Mouse (Mus musculus) thymus, postnatal 14 days (tissue): ENCODE results near the gene Aldh5a1.
"Not testable (repeated sequence)": the region's sequence is repeated elsewhere in the genome, so short reads cannot be mapped to it uniquely, and the experiment has no call there.

Experiments
- DNase-seq: peaks from one replicate; pipeline ENCODE4 v3.0.0; 2021

The Aldh5a1 gene

DNA sequence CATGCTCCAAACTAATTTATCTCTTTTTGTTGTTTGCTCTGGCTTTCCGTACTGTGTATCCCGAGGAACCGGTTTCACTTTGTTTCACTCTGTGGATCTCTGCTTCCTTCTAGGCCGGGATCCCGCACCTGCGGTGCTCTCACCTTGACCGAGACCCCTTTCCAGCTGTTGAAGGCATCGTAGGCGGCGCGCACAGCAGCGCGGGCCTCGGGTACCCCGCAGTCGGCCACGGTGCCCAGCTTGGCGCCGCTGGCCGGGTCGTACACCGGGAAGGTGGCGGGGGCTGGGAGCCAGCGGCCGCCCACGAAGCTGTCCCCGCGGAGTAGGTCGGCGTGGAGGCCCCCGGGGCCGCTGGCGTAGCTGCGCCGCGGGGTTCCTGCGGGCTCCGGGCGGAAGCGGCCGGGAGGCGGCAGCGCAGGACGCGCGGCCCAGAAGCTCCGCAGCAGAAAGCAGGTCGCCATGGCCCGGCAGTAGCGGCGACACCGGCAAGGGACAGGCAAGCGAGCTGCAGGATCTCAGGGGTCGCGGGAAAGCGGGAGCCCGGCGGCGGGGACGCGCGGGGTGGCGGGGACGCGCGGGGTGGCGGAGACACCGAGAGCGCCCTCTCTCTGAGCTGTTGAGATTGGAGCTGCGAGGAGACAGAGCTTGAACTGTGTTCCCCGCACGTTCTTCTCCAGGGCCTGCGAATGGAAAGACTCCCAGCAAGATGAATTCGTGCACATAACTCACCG is at the start of gene Aldh5a1:
TSS of gene Aldh5a1 (minus strand) at position 554 of the 731 bp plus-strand sequence.
- DNase-seq: peak; percentile 67

- no peak for DNase-seq
These were observed 48.0 kb upstream of the Aldh5a1 start for GRCm38 (mm10) chr13:24985435-24985834.

GRCm38 (mm10) chr13:24981031-24981430 is 43.6 kb upstream of the Aldh5a1 start:
- DNase-seq: no peak

DNA sequence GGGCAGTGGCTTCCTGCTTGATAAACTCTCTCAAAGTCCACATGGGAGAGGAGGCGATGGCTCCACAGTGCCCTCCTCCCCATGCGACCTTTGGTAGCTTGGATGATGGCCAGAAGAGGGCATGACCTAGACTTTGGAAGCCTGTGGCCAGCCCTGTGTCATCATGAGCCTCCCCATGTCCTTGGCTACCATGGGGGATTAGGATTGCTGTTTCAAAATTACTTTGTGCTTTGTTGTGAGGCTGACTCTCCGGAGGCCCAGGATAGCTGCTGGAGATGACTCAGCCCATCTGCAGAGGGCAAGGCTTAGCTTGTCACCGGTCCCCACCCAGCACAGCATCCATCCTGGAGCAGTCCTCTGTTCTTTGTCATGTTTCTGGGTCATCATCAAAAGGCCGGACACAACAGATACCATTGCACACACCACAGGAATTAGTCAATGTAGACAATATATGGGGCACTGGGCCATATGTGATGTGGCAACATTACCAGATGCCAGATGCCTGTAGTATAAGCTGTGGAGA is 40.4 kb upstream of the Aldh5a1 start:
- DNase-seq: no peak

DNA sequence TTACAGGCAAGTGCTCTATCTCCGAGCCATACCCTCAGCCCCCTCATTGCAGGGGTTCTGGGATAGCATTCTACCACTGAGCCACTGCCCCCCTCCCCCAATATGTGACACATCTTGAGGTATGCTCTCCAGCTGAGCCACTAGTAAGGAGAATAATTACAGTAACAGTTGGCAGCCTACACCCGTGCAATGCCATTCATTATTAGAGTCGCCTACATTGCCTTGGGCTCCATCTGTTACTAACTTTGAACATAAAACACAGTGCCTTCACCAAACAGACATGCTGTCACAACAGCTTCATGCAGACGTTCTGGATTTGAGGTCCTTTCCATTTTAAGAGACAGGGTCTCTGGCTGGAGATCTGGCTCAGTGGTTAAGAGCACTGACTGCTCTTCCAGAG is 38.9 kb upstream of the Aldh5a1 start:
- DNase-seq: no peak

DNA sequence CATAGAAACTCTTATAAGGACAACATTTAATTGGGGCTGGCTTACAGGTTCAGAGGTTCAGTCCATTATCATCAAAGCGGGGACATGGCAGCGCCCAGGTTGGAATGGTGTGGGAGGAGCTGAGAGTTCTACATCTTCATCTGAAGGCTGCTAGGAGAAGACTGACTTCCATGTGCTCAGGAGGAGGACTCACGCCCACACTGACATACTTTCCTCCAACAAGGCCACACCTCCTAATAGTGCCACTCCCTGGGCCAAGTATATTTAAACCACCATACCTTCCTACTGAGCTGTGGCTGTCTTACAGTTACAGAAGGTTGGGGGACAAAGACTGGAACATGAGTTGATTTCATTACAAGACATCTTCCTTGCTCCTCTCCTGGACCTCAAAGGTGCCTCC is 34.3 kb upstream of the Aldh5a1 start:
- DNase-seq: not testable (repeated sequence)

DNA sequence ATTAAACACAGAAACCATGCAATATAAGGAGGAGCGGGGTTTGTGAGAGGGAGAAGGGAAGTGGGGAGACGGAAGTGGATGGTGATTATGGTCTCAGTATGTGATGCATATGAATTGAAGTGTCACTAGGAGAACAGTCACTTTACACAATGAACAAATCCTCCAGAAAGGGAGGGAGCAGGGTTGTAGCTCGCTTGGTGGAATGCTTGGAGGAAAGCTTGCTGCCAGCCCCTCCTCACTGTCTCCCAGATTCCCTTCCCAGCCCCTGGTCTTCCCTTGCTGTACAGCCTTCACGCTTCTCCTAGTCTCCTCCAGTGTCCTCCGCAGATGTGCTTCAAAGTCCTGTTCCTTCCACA is 28.4 kb upstream of the Aldh5a1 start:
- DNase-seq: no peak

DNA sequence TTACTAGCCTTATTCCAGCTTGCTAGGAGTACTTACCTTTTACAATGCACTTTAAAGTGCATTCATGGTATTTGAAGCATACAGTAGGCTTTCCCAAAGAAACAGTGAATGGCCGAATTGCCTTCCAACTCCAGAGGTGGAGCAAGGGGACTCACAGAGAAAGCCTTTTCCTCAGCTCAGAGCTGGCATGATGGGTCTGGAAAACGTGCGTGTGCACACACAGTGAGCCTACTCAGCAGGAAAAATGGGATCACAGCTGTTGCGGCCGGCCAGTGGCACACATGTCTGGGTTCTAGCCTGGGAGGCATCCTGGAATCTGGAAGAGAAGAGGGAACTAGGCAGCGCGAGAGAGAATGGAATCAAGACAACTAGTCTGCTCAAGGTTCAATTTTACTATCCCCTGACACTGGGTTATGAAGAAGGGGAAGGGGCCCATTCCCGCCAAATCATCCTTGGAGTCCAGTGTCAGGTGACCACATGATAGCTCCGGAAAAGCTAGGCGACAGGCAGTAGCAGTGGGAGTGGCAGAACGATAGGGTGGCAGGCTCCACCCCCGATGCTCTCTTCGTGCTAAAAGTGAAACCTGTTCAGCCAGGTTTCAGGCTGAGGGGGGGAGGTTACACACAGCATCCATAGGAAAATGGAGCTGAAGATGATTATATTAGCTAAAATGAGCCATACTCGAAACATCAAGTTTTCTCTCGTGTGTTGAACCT is 27.8 kb upstream of the Aldh5a1 start:
- peak; percentile 13 for DNase-seq

GRCm38 (mm10) chr13:24962119-24962518 is 24.7 kb upstream of the Aldh5a1 start:
- no peak for DNase-seq

DNA sequence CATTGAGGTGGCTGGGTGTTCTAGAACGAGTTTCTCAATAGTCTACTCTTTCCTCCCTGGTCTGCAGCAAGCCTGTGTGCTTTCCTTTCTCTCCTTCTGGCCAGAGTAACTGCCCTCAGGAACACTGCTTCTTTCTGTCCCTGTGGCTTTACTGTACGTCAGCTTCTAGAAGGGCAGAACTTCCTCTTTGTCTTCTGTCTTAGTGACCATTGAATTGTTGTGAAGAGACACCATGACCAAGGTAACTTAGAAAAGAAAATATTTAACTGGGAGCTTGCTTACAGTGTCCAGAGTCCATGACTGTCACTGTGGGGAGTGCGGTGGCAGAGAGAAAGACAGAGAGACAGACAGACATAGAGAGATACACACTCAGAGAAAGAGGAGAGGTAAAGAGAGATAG is 22.6 kb upstream of the Aldh5a1 start:
- DNase-seq: no peak

DNA sequence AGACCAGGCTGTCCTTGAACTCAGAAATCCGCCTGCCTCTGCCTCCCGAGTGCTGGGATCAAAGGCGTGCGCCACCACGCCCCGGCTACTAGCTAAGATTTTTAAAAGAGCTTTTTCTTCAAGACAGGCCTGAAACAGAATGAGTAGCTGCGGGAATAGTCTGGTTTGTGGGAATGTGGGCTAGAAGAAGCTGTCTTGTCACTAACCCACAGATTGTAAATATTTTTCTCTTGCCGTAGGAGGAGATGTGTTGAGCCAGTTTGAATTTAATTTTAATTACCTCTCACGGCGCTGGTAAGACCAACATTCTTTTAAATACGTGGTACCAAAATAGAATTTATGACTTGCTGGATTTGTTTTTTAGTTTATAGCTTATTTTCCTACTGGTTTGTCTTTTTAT is 21.2 kb upstream of the Aldh5a1 start:
- no peak for DNase-seq

GRCm38 (mm10) chr13:24955500-24955899 is 18.0 kb upstream of the Aldh5a1 start:
- DNase-seq: peak; percentile 10

DNA sequence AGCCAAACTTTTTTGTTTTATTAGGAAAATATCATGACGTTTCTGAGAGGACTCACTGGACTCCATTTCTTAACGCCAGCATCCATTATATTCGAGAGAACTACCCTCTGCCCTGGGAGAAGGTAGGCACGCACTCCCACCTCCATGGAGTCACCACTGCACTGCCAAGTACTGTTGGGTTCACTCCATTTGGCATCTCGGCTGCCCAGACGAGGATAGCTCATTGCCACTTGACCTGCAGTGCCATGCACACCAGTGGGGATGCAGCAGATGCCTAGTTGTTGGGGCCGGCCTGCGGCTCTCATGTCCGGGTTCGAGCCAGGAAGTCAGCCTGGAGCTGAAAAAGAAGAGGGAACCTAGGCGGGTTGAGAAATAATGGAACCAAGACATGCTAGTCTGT is 17.6 kb upstream of the Aldh5a1 start:
- DNase-seq: no peak

GRCm38 (mm10) chr13:24952659-24953058 is 15.2 kb upstream of the Aldh5a1 start:
- no peak for DNase-seq

DNA sequence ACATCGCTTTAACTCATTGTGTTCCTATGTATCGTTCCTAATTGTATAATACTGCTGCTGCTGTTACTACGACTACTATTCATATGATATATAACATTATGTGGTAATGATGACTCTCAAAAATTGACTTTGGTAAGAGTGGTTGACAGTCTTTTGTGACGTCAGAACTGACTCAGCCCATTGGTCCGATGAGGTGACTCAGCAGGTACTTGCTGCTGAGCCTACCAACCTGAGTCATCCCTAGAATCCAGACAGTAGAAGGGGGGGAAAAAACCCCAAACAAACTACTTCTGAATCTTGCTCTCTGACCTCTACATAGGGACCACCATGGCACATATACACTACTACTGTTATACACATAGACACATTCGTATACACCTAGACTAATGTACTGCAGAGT is 11.4 kb upstream of the Aldh5a1 start:
- DNase-seq: no peak

DNA sequence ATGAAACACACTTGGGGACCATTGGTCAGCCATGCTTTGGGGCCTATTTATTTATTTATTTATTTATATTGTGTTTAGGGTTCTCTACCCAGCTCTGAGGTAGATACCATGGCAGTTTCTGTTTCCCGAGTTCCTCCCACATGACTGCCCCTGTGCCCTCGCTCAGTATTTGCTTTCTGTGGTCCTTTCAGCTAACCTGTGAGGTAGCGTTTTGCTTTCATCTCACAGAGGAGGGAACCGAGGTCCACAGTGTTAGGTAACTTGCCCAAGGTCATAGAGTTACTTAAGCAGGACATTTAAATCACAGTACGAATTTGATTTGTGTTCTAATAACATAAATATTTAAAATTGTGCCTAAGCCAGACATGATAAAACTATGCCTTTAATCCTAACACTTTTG is 9.7 kb upstream of the Aldh5a1 start:
- no peak for DNase-seq

DNA sequence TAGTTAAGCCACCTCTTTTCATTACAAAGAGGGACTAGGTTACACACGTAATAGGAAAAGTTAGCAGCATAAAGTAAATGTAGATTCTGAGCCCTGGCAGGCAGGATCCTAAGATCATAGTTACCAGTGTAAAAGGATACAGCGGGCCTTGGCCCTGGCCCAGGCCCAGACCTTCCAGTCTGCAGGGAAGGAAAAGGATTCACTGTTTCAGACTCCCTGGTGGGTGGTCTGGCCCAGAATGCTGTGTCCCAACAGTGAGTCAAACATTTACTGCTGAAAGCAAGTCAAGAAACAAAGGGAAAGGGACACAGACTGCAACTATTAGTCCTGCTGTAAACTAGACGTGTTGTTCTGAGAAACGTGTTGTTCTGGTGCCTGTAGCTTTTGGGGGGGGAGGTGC is 8.1 kb upstream of the Aldh5a1 start:
- DNase-seq: no peak

DNA sequence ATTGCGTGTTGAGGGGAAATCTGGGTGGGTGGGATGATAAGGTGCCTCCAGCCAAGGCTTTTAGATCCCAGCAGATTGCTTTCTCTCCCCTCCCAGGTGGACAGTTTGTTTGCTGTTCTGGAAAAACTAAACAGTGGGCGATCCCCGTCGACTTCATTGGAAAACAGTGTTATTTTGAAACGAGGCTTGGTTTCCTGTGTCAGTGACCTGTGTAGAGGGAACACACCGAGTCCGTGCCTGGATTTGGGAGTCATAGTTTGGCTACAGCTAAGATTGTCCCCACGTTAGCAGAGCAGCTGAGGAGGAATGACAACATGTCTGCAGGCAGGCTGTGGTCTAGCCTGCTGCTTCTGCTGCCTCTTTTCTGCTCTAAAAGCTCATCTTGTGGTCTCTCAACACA is 5.8 kb upstream of the Aldh5a1 start:
- no peak for DNase-seq

DNA sequence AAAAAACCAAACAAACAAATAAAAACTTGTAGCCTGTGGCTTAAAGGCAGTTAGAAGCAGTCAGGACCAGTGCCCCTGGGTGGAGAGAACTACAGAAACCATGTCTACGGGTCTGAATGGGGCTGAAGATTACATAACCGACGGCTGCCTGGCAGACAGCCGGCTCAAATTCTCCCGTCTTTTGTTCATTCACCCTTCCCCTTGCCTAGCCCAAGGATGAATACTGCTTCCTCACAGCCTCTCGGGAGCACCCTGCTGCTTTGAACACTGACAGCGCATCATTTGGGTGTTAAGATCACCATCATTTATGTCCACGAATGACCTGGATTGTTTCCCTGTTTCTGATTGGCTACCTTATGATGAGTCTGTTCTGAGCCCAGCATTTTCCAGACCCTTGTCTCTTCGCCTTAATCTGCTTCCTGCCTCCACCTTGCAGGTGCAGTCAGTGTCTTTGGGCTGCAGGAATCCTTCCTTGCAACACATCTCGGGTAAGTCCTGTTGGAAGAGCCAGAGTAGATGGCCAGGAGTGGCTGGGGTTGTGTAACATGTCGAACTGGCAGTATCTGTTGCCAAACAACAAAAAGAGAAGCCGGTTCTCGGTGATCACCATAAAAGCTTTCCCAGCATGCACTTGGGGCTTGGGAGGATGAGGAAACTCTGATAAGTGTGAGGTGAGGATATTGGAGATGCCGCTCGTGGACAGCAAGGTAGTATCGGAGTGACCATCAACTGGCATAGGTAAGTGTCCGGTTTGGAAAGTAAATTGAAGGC is 5.2 kb upstream of the Aldh5a1 start, which contains the start of gene Gpld1:
TSS of gene Gpld1 (plus strand) at position 641 of the 771 bp plus-strand sequence.
- DNase-seq: no peak

DNA sequence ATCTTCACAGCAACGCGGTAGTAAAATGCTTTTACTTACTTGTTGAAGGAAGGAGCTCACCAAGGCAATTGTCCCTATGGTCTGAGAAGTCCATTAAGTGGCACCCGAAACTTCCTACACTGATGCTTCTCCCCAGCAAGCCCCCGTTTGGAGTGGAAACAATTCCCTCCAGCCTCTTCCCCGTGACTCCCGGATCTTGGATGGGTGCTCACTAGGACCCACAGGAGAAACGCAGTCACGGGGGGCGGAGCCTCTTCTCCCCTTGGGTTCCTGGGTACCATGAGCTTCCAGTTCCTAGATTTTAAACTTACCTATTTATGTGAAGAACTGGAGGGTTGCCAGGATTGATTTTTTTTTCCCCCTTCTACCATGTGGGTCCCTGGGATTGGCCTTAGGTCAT is 2.0 kb upstream of the Aldh5a1 start:
- DNase-seq: no peak

DNA sequence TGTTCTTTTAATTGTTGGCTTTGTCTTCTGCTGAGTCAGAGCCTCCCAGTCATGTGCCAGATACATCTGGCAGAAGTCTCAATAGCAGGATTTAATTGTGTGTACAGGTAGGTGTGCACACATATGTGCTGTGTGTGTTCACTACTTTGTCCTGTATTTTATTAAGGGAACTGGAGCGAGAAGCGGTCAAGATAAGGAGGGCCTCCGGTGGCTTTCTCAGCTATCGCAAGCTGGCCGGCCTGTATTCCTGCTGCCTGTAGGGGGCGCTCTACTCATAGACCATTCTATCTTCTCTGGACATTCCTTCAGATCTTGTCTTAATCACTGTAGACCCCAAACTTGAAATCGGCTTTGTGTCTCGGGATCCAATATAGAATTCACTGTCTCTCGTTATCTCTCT is 1.2 kb upstream of the Aldh5a1 start:
- DNase-seq: peak; percentile 65

- no peak for DNase-seq
These were observed 342 bp upstream of the Aldh5a1 start for GRCm38 (mm10) chr13:24937839-24938166.

- no peak for DNase-seq
These were observed 721 bp downstream of the Aldh5a1 start for GRCm38 (mm10) chr13:24936772-24937107.

DNA sequence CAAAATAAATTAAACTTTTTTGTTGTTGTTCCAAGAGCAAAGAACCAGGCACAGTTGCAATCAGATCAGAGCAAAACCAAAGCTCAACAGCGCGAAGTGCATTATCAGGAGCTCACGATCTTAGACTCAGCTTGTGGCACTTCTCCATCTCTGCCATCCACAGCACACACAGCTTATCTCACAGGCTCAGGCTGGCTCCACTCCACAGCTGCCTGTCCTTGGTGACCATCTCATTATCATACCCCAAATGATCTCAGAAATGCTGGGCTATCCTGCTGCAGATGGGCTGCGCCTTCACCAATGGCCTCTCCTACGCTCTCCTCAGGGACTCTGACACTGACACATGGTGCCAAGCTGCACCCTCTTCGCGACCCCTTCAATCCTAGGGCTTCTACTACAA is 4.3 kb downstream of the Aldh5a1 start:
- no peak for DNase-seq
